Mouse (Mus musculus) lung, postnatal 14 days (tissue): ENCODE data around the gene Ncs1.

Source experiments
- DNase-seq: peaks from one replicate; pipeline ENCODE4 v3.0.0; 2021

The Ncs1 gene

GRCm38 (mm10) chr2:31246251-31246971, 788 bp downstream of the Ncs1 start:
- no peak for DNase-seq

- DNase-seq, result no peak
These were observed 3.2 kb downstream of the Ncs1 start for GRCm38 (mm10) chr2:31248856-31249255.

GRCm38 (mm10) chr2:31252167-31252566, 6.5 kb downstream of the Ncs1 start:
- DNase-seq, result no peak

GRCm38 (mm10) chr2:31253463-31253862, 7.8 kb downstream of the Ncs1 start:
- no peak for DNase-seq

GRCm38 (mm10) chr2:31254806-31255205, 9.2 kb downstream of the Ncs1 start:
- DNase-seq, result no peak

- DNase-seq, result peak; percentile 56
These were observed 10.6 kb downstream of the Ncs1 start for GRCm38 (mm10) chr2:31255952-31256938.

- DNase-seq, result no peak
These were observed 11.5 kb downstream of the Ncs1 start for GRCm38 (mm10) chr2:31257096-31257495.

- peak; percentile 69 for DNase-seq
These were observed 13.2 kb downstream of the Ncs1 start for GRCm38 (mm10) chr2:31258609-31259366.

GRCm38 (mm10) chr2:31259367-31259920, 13.8 kb downstream of the Ncs1 start:
- no peak for DNase-seq

GRCm38 (mm10) chr2:31260549-31260948, 14.9 kb downstream of the Ncs1 start:
- DNase-seq, result no peak

- DNase-seq, result peak; percentile 11
These were observed 17.4 kb downstream of the Ncs1 start for GRCm38 (mm10) chr2:31263039-31263461.

- DNase-seq, result peak; percentile 72
These were observed 18.2 kb downstream of the Ncs1 start for GRCm38 (mm10) chr2:31263746-31264378.

GRCm38 (mm10) chr2:31267447-31267846, 21.8 kb downstream of the Ncs1 start:
- DNase-seq, result no peak

- DNase-seq, result no peak
These were observed 23.0 kb downstream of the Ncs1 start for GRCm38 (mm10) chr2:31268631-31269030.

GRCm38 (mm10) chr2:31269188-31269587, 23.6 kb downstream of the Ncs1 start:
- DNase-seq, result no peak

- DNase-seq, result no peak
These were observed 24.2 kb downstream of the Ncs1 start for GRCm38 (mm10) chr2:31269847-31270246.

- no peak for DNase-seq
These were observed 24.8 kb downstream of the Ncs1 start for GRCm38 (mm10) chr2:31270470-31270869.

- no peak for DNase-seq
These were observed 25.4 kb downstream of the Ncs1 start for GRCm38 (mm10) chr2:31271071-31271470.

GRCm38 (mm10) chr2:31274993-31275392, 29.4 kb downstream of the Ncs1 start:
- no peak for DNase-seq

- no peak for DNase-seq
These were observed 32.2 kb downstream of the Ncs1 start for GRCm38 (mm10) chr2:31277810-31278209.

- no peak for DNase-seq
These were observed 32.9 kb downstream of the Ncs1 start for GRCm38 (mm10) chr2:31278483-31278882.

- DNase-seq, result no peak
These were observed 35.5 kb downstream of the Ncs1 start for GRCm38 (mm10) chr2:31281138-31281537.
